Mouse (Mus musculus): ENCODE data around the gene Arsg. TPM values are rescaled to one million over a fixed set of nuclear protein-coding genes. Genes with fewer than 3 reads are reported as not detected.

The Arsg gene
- polyA plus RNA-seq, 1 experiment from 2014 or later: 2.7 TPM

DNA sequence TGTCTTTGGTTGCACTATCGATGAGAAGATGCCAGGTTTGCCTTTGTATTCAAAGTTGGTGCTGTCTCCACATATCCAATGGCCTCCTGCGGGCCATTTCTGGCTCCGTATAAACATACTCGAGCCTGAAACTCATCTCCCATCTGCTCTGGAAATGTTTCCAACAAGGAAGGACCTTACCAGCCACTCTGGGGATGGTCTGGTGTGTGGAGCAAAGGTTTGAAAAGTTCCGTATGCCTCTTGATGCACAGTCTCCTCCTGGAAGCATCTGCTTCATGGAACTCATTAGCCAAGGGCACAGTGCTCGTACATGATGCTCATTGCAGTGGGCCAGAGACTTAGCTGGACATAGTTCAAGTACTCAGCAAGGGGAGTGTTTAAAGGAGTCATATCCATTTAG lies 62.8 kb downstream of the Arsg start:
- Histone ChIP-seq H3K4me1 (replicated peaks; ENCODE audit: control insufficient read depth, insufficient read depth, low read length) (0 out of 2 replicates have a peak, but pooled peaks cover 2% of the 10 kb centered on the region), H3K4me3 (ENCODE audit: low read depth, low read length) (no peak overlapping the region), H3K9ac (ENCODE audit: low read length) (no peak overlapping the region), H3K27ac (ENCODE audit: low read depth, low read length) (no peak overlapping the region), H3K9me3 (ENCODE audit: control insufficient read depth, low read length) (no peaks in the 10 kb centered on the region), H3K36me3 (ENCODE audit: control insufficient read depth, insufficient read depth, low read length) (no peaks in the 10 kb centered on the region), H3K4me2 (ENCODE audit: low read depth, low read length, severe bottlenecking) (no peak overlapping the region), H3K27me3 (ENCODE audit: control insufficient read depth, insufficient read depth, low read length) (no peaks in the 10 kb centered on the region)
- DNase-seq (ENCODE audit: low spot score): no peak
- no peak for ATAC-seq (replicated peaks; ENCODE audit: low FRiP score)
- WGBS: 91% methylated on average over 6 of the region's 6 CpGs

DNA sequence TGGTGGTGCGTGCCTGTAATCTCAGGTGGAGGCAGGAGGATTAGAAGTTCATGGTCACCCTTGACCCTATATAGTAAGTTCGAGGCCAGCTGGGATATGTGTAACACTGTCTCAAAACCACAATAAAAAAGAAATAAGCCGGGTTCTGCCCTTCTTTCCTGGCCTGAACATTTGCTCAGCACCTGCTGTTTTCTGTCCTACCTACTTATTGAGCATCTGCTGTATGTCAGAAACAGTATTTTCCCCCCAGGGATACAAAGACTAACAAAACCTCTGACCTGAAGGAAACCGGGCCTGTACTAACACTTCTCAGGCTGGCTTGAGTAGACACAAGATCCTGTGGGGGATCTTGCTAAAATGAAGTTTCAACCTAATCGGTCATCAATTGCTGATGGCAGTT lies 63.8 kb downstream of the Arsg start:
- no peaks in the 10 kb centered on the region for H3K9me3 ChIP-seq (ENCODE audit: control insufficient read depth, low read length)
- H3K27ac ChIP-seq (ENCODE audit: low read depth, low read length): no peak overlapping the region
- H3K9ac ChIP-seq (ENCODE audit: low read length): no peak overlapping the region
- H3K36me3 ChIP-seq (ENCODE audit: control insufficient read depth, insufficient read depth, low read length): no peaks in the 10 kb centered on the region
- DNase-seq (ENCODE audit: low spot score): no peak
- H3K4me1 ChIP-seq (replicated peaks; ENCODE audit: control insufficient read depth, insufficient read depth, low read length): 0 out of 2 replicates have a peak, but pooled peaks cover 2% of the 10 kb centered on the region
- H3K4me3 ChIP-seq (ENCODE audit: low read depth, low read length): no peak overlapping the region
- H3K4me2 ChIP-seq (ENCODE audit: low read depth, low read length, severe bottlenecking): no peak overlapping the region
- 81% methylated on average over 5 of the region's 5 CpGs for WGBS
- H3K27me3 ChIP-seq (ENCODE audit: control insufficient read depth, insufficient read depth, low read length): no peaks in the 10 kb centered on the region
- ATAC-seq (replicated peaks; ENCODE audit: low FRiP score): no peak

DNA sequence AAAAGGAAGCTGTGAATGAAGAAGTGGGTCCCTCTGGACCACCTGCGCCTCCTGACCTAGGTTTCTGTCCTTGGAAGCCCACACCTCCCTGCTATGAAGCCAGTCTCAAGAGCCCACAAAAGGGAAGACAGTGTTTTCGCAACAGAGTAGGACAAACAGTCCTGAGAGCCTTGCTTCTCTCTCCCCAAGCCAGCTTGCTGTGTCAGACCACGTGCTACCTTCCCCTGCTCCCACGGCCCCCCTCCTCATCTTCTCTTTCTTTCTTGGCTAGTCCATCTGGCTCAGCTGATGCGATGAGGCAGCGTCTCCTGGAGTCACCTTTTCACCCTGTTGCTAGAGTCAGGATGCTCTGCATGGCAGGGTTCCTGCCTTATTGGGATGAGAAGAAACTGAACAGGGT lies 66.1 kb downstream of the Arsg start:
- ATAC-seq (replicated peaks; ENCODE audit: low FRiP score) (no peak), DNase-seq (ENCODE audit: low spot score) (no peak)
- H3K27me3 ChIP-seq (ENCODE audit: control insufficient read depth, insufficient read depth, low read length): no peaks in the 10 kb centered on the region
- H3K36me3 ChIP-seq (ENCODE audit: control insufficient read depth, insufficient read depth, low read length): no peaks in the 10 kb centered on the region
- 53% methylated on average over 6 of the region's 6 CpGs for WGBS
- no peak overlapping the region for H3K9ac ChIP-seq (ENCODE audit: low read length)
- H3K9me3 ChIP-seq (ENCODE audit: control insufficient read depth, low read length): no peaks in the 10 kb centered on the region
- H3K4me3 ChIP-seq (ENCODE audit: low read depth, low read length): no peak overlapping the region
- no peak overlapping the region for H3K4me2 ChIP-seq (ENCODE audit: low read depth, low read length, severe bottlenecking)
- H3K4me1 ChIP-seq (replicated peaks; ENCODE audit: control insufficient read depth, insufficient read depth, low read length): 0 out of 2 replicates have a peak, but pooled peaks cover 2% of the 10 kb centered on the region
- H3K27ac ChIP-seq (ENCODE audit: low read depth, low read length): no peak overlapping the region

DNA sequence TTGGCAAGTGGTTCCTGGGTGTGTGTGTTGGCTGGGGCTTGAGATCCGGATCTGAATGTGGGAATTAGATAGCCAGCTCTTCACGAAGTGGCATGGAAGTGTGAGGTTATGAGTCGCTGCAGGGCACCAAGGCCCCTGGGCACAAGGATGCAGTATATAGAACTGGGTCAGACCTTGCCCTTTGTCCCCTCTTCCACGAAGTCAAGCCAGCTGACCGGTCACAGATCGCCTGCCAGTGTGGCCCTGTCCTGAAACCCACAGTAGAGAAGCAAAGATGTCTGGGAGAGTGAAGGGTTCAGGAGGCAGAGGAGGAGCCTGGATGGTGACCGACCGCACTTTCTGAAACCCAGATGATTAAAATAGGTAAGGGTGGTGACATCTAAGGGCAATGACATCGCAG lies 70.3 kb downstream of the Arsg start:
- ATAC-seq (replicated peaks; ENCODE audit: low FRiP score): no peak
- Histone ChIP-seq H3K9me3 (ENCODE audit: control insufficient read depth, low read length) (no peaks in the 10 kb centered on the region), H3K36me3 (ENCODE audit: control insufficient read depth, insufficient read depth, low read length) (no peaks in the 10 kb centered on the region), H3K27me3 (ENCODE audit: control insufficient read depth, insufficient read depth, low read length) (no peaks in the 10 kb centered on the region), H3K4me2 (ENCODE audit: low read depth, low read length, severe bottlenecking) (no peak overlapping the region), H3K4me1 (replicated peaks; ENCODE audit: control insufficient read depth, insufficient read depth, low read length) (no peaks in the 10 kb centered on the region), H3K4me3 (ENCODE audit: low read depth, low read length) (no peak overlapping the region), H3K9ac (ENCODE audit: low read length) (no peak overlapping the region), H3K27ac (ENCODE audit: low read depth, low read length) (no peak overlapping the region)
- 87% methylated on average over 9 of the region's 9 CpGs for WGBS
- DNase-seq (ENCODE audit: low spot score): no peak

DNA sequence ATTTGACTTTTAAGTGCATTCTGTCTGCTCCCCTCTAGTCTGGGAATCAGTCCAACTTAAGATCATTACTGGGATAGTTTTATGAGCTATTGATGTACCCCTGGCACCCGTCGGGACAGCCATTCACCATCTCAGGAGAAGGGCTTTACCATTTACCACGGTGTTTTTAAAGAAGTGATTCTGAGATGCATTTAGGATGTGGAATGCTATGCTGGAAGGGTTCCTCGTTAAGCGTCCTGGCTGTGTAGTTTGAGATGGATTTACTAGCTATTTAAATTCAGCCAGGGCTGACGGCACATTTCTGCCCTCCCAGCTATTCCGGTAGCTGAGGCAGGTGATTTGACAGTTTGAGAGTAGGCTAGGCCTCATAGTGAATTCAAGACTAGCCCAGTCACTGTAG lies 71.3 kb downstream of the Arsg start:
- H3K4me2 ChIP-seq (ENCODE audit: low read depth, low read length, severe bottlenecking): no peak overlapping the region
- 66% methylated on average over 7 of the region's 7 CpGs for WGBS

DNA sequence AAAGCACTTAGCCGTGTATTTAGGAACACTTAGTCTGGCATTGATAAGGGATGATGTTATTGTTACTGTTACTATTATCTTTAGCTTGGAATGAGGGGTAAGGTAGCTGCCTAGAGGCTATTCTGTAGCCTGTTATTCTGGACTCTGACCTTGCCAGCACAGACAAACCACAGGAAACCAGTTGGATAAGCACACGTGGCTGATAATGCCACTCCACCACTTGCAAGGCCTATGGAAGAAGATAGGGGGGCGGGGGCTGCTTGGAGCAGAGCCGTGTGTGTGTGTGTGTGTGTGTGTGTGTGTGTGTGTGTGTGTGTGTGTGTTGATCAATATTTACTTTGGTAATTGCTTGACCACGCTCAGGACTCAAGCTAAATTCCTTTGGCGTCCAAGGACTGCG lies 72.1 kb downstream of the Arsg start:
- Histone ChIP-seq H3K27ac (ENCODE audit: low read depth, low read length) (no peak overlapping the region), H3K27me3 (ENCODE audit: control insufficient read depth, insufficient read depth, low read length) (no peaks in the 10 kb centered on the region), H3K4me1 (replicated peaks; ENCODE audit: control insufficient read depth, insufficient read depth, low read length) (no peaks in the 10 kb centered on the region), H3K36me3 (ENCODE audit: control insufficient read depth, insufficient read depth, low read length) (no peaks in the 10 kb centered on the region), H3K4me2 (ENCODE audit: low read depth, low read length, severe bottlenecking) (no peak overlapping the region), H3K9ac (ENCODE audit: low read length) (no peak overlapping the region), H3K4me3 (ENCODE audit: low read depth, low read length) (no peak overlapping the region), H3K9me3 (ENCODE audit: control insufficient read depth, low read length) (no peaks in the 10 kb centered on the region)
- DNase-seq (ENCODE audit: low spot score) (no peak), ATAC-seq (replicated peaks; ENCODE audit: low FRiP score) (no peak)
- 79% methylated on average over 7 of the region's 7 CpGs for WGBS

More for the DNA sequence above, 71.3 kb downstream of the Arsg start:
- no peak for ATAC-seq (replicated peaks; ENCODE audit: low FRiP score)
- Histone ChIP-seq H3K27me3 (ENCODE audit: control insufficient read depth, insufficient read depth, low read length) (no peaks in the 10 kb centered on the region), H3K27ac (ENCODE audit: low read depth, low read length) (no peak overlapping the region), H3K4me3 (ENCODE audit: low read depth, low read length) (no peak overlapping the region), H3K4me1 (replicated peaks; ENCODE audit: control insufficient read depth, insufficient read depth, low read length) (no peaks in the 10 kb centered on the region), H3K9me3 (ENCODE audit: control insufficient read depth, low read length) (no peaks in the 10 kb centered on the region), H3K36me3 (ENCODE audit: control insufficient read depth, insufficient read depth, low read length) (no peaks in the 10 kb centered on the region), H3K9ac (ENCODE audit: low read length) (no peak overlapping the region)
- DNase-seq (ENCODE audit: low spot score): no peak

DNA sequence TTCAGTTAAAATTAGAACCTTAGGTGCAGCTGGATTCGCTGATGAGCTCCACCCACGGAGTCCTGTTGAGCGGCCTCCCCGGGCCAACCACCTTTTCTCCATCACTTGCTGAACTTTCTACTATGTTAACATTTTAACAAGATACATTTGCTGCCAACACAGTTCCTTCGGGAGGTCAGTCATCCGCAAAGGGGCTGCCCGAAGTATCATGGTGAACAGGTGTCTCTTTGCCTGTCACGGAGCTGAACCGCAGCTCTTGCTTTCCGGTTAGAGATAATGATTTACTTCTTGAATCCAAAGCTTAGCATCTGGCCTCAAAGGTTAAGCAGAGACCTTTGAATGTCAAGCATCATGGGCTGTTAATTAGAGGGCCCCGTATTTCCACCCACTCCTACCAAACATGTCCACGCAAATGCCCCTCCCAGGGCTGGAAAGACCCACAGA lies 72.5 kb downstream of the Arsg start:
- H3K9me3 ChIP-seq (ENCODE audit: control insufficient read depth, low read length): no peaks in the 10 kb centered on the region
- ATAC-seq (replicated peaks; ENCODE audit: low FRiP score): no peak
- no peak for DNase-seq (ENCODE audit: low spot score)
- 76% methylated on average over 12 of the region's 12 CpGs for WGBS
- H3K4me3 ChIP-seq (ENCODE audit: low read depth, low read length): no peak overlapping the region
- H3K36me3 ChIP-seq (ENCODE audit: control insufficient read depth, insufficient read depth, low read length): no peaks in the 10 kb centered on the region
- H3K9ac ChIP-seq (ENCODE audit: low read length): no peak overlapping the region
- no peaks in the 10 kb centered on the region for H3K4me1 ChIP-seq (replicated peaks; ENCODE audit: control insufficient read depth, insufficient read depth, low read length)
- H3K27ac ChIP-seq (ENCODE audit: low read depth, low read length): no peak overlapping the region
- no peaks in the 10 kb centered on the region for H3K27me3 ChIP-seq (ENCODE audit: control insufficient read depth, insufficient read depth, low read length)
- no peak overlapping the region for H3K4me2 ChIP-seq (ENCODE audit: low read depth, low read length, severe bottlenecking)

DNA sequence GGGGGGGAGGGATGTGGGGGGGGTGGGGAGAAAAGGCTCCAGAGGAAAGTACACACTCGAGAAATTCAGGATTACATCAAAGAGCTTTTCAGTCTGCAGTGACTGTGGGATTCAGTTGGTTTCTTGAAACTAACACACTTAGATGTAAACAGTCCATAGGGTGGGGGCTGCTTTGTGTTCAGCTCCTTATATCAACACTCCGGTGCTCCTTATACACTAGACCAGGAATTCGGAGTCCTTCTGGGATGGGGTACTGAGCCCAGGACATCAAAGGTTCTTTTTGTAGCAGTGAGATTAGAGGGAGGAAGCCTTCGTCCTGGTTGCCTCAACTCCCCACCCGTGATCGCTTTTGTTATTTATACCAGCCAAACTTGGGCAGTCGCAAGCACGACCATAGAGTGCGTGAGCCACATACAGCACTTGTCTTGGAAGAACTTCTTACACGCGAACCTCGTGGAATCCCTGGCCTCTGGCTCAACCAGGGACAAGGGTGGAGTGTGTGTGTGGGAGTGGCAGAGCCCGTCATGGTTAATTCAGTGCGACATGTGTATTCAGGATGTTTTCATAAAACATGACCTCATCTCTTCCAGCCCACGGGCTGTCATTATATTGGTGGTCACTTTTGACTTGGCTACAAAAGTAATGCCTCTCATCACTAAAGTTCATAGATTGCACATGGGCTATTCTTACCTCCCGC lies 73.3 kb downstream of the Arsg start:
- 79% methylated on average over 16 of the region's 16 CpGs for WGBS
- no peak overlapping the region for H3K27ac ChIP-seq (ENCODE audit: low read depth, low read length)
- no peak overlapping the region for H3K9ac ChIP-seq (ENCODE audit: low read length)
- no peaks in the 10 kb centered on the region for H3K4me1 ChIP-seq (replicated peaks; ENCODE audit: control insufficient read depth, insufficient read depth, low read length)
- H3K9me3 ChIP-seq (ENCODE audit: control insufficient read depth, low read length): no peaks in the 10 kb centered on the region
- no peak overlapping the region for H3K4me2 ChIP-seq (ENCODE audit: low read depth, low read length, severe bottlenecking)
- ATAC-seq (replicated peaks; ENCODE audit: low FRiP score) (no peak), DNase-seq (ENCODE audit: low spot score) (no peak)
- no peaks in the 10 kb centered on the region for H3K27me3 ChIP-seq (ENCODE audit: control insufficient read depth, insufficient read depth, low read length)
- H3K36me3 ChIP-seq (ENCODE audit: control insufficient read depth, insufficient read depth, low read length): no peaks in the 10 kb centered on the region
- no peak overlapping the region for H3K4me3 ChIP-seq (ENCODE audit: low read depth, low read length)

DNA sequence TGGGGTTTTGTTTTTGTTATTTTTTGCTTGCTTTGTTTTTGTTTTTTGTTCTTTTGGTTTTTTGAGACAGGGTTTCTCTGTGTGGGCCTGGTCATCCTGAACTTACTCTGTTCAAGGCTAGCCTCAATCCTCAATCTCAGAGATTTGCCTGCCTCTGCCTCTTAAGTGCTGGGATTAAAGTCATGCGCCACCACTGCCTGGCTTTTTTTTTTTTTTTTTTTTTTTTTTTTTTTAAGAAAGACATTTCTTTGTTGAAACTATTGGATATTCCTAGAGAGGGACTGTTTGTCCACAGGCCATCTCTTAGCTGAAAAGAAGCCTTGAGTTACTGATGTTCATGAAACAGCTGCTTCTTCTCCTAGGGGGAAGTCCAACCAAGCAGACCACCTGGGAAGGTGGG lies 74.5 kb downstream of the Arsg start:
- H3K27me3 ChIP-seq (ENCODE audit: control insufficient read depth, insufficient read depth, low read length): no peaks in the 10 kb centered on the region
- no peak overlapping the region for H3K4me3 ChIP-seq (ENCODE audit: low read depth, low read length)
- DNase-seq (ENCODE audit: low spot score): no peak
- H3K4me2 ChIP-seq (ENCODE audit: low read depth, low read length, severe bottlenecking): no peak overlapping the region
- no peak overlapping the region for H3K27ac ChIP-seq (ENCODE audit: low read depth, low read length)
- no peak overlapping the region for H3K9ac ChIP-seq (ENCODE audit: low read length)
- H3K36me3 ChIP-seq (ENCODE audit: control insufficient read depth, insufficient read depth, low read length): no peaks in the 10 kb centered on the region
- H3K4me1 ChIP-seq (replicated peaks; ENCODE audit: control insufficient read depth, insufficient read depth, low read length): no peaks in the 10 kb centered on the region
- H3K9me3 ChIP-seq (ENCODE audit: control insufficient read depth, low read length): no peaks in the 10 kb centered on the region
- WGBS: 95% methylated on average over 1 of the region's 1 CpGs
- no peak for ATAC-seq (replicated peaks; ENCODE audit: low FRiP score)
